Mouse (Mus musculus) lung, postnatal 36 days (tissue): Measurements from ENCODE around the gene Krtap19-9b.

Source experiments
- DNase-seq: peaks from one replicate; pipeline ENCODE4 v3.0.0; 2022; ENCODE audit warnings: mixed read lengths

The Krtap19-9b gene

GRCm38 (mm10) chr16:88932165-88932564 lies at the start of gene Krtap19-9b:
Krtap19-9b (minus strand) TSS chr16:88932265.
- DNase-seq, result no peak

DNA sequence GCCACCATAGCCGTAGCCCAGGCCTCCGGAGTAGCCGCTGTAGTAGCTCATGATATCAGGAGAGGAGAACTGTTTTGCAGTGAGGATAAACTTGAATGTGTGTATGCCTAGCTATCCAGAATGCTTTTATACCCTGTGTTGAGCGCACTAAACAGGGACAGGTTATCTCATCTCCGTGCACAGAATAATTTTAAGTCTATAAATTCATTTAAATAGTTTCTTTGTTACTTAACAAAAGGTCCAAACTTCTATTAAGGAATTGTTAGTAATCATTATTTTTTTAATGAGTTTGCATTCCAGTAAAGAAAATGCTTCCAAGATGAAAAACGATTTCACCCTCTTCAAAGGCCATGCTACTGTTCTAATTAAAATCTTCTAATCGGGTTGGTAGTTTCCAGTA lies 30.7 kb upstream of the Krtap19-9b start, which contains the start of gene Krtap16-3:
Gene Krtap16-3 (minus strand): TSS at position 101 of the 400 bp plus-strand sequence.
- DNase-seq, result no peak

- no peak for DNase-seq
Observed at GRCm38 (mm10) chr16:88941106-88941505, 9.0 kb upstream of the Krtap19-9b start.

GRCm38 (mm10) chr16:88938252-88938651 lies 6.2 kb upstream of the Krtap19-9b start:
- no peak for DNase-seq

- DNase-seq, result no peak
Observed at GRCm38 (mm10) chr16:88896357-88896756, 35.7 kb downstream of the Krtap19-9b start, which contains the start of gene Krtap19-5. Krtap19-5 (minus strand) TSS chr16:88896457.

DNA sequence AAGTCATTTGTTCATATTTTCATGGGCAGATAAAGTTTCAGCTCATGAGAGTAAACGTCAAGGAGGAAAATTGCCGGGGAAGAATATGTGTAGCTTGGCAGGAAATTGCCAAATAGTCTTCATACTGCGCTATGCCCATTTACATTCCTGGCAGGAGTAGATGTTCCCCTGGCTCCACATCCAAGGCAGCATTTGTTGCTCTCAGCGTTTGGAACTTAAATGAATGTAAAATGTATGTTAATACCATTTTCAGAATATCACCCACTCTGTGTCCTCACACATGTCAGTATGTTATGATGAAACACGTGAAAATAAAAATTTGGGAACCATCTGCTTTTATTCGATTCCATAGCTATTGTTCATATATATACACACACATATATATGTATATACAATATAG lies 45.2 kb downstream of the Krtap19-9b start:
- DNase-seq, result no peak

GRCm38 (mm10) chr16:88884989-88885388 lies 47.1 kb downstream of the Krtap19-9b start, which contains the start of gene Krtap19-4:
Krtap19-4 (minus strand) TSS chr16:88885089.
- DNase-seq, result no peak
